Mouse (Mus musculus) MEL (cell line): ENCODE measurements at regions not wholly inside any gene's neighbourhood (a gene's known extent, or its start where the extent isn't known, plus 50 kb on each side); places are given as distances from the start of the nearest gene placed in this dataset.

Source experiments
- DNase-seq: peaks from one replicate; pipeline ENCODE4 v3.0.0; 2011; ENCODE audit warnings: low read depth, low spot score
- H3K27ac ChIP-seq: 2 replicates; pipeline ENCODE4 v1.5.1; 2012; ENCODE audit warnings: low read depth, mild to moderate bottlenecking, control low read depth, low read length, moderate library complexity; ENCODE audit not compliant: control insufficient read depth
- H3K27me3 ChIP-seq, 2 experiments: fragments of 150-350 bp in 1 of 2; sonication (generic) in 1 of 2; 2 replicates each; pipeline ENCODE4 v1.6.1; 2012; ENCODE audit warnings: low read length in 2 of 2, mild to moderate bottlenecking in 2 of 2, improper control_type of control experiment in 1 of 2, moderate library complexity in 1 of 2; ENCODE audit not compliant: insufficient read depth in 2 of 2, control insufficient read depth in 1 of 2
- H3K36me3 ChIP-seq, 2 experiments: 2 replicates each; pipeline ENCODE4 v1.6.1; 2012 to 2014; ENCODE audit warnings: low read length in 2 of 2, improper control_type of control experiment in 1 of 2, inconsistent platforms in 1 of 2, mild to moderate bottlenecking in 1 of 2; ENCODE audit not compliant: insufficient read depth in 2 of 2, control insufficient read depth in 1 of 2
- H3K4me1 ChIP-seq, 2 experiments: fragments of 150-350 bp in 1 of 2; sonication (generic) in 1 of 2; 2 replicates each; pipeline ENCODE4 v1.6.1; 2012; ENCODE audit warnings: low read length in 2 of 2, improper control_type of control experiment in 1 of 2, mild to moderate bottlenecking in 1 of 2; ENCODE audit not compliant: insufficient read depth in 2 of 2, control insufficient read depth in 1 of 2
- H3K4me3 ChIP-seq, 2 experiments: fragments of 150-350 bp in 1 of 2; sonication (generic) in 1 of 2; 2 replicates each; pipeline ENCODE4 v1.5.1; 2012; ENCODE audit warnings: low read depth in 2 of 2, low read length in 2 of 2, mild to moderate bottlenecking in 2 of 2, moderate library complexity in 2 of 2, control low read depth in 1 of 2, improper control_type of control experiment in 1 of 2; ENCODE audit not compliant: control insufficient read depth in 1 of 2, insufficient read depth in 1 of 2
- H3K79me2 ChIP-seq: 2 replicates; pipeline ENCODE4 v1.6.1; 2012; ENCODE audit warnings: mild to moderate bottlenecking, low read length, moderate library complexity; ENCODE audit not compliant: control insufficient read depth, poor library complexity, insufficient read depth
- H3K9ac ChIP-seq: 2 replicates; pipeline ENCODE4 v1.6.1; 2012; ENCODE audit warnings: low read depth, mild to moderate bottlenecking, control low read depth, low read length, moderate library complexity; ENCODE audit not compliant: control insufficient read depth, poor library complexity, severe bottlenecking
- H3K9me3 ChIP-seq: fragments of 150-350 bp; sonication (generic); replicated peaks from 2 replicates; pipeline ENCODE4 v1.6.1; 2012; ENCODE audit warnings: mild to moderate bottlenecking, low read length, improper control_type of control experiment, moderate library complexity; ENCODE audit not compliant: insufficient read depth
- CHD1 ChIP-seq: IDR thresholded peaks from 2 replicates; pipeline ENCODE4 v1.6.1; 2012; ENCODE audit warnings: low read depth, mild to moderate bottlenecking, inconsistent platforms, low read length, improper control_type of control experiment
- CHD2 ChIP-seq: IDR thresholded peaks from 2 replicates; pipeline ENCODE4 v1.6.1; 2011; ENCODE audit warnings: low read length, improper control_type of control experiment
- E2F4 ChIP-seq: IDR thresholded peaks from 2 replicates; pipeline ENCODE4 v1.6.1; 2011; ENCODE audit warnings: low read depth, low read length, improper control_type of control experiment, borderline replicate concordance
- ELF1 ChIP-seq: IDR thresholded peaks from 2 replicates; pipeline ENCODE4 v1.6.1; 2014; ENCODE audit warnings: low read depth, mild to moderate bottlenecking, inconsistent platforms, low read length, improper control_type of control experiment, moderate library complexity
- ETS1 ChIP-seq: IDR thresholded peaks from 2 replicates; pipeline ENCODE4 v1.6.1; 2012; ENCODE audit warnings: low read depth, mild to moderate bottlenecking, inconsistent platforms, low read length, improper control_type of control experiment, moderate library complexity
- GABPA ChIP-seq: IDR thresholded peaks from 2 replicates; pipeline ENCODE4 v1.6.1; 2012; ENCODE audit warnings: low read depth, mild to moderate bottlenecking, inconsistent platforms, low read length, improper control_type of control experiment, moderate library complexity
- MAFK ChIP-seq: IDR thresholded peaks from 2 replicates; pipeline ENCODE4 v1.6.1; 2011; ENCODE audit warnings: low read depth, mild to moderate bottlenecking, low read length, improper control_type of control experiment, borderline replicate concordance
- MAZ ChIP-seq: IDR thresholded peaks from 2 replicates; pipeline ENCODE4 v1.6.1; 2012; ENCODE audit warnings: low read depth, mild to moderate bottlenecking, inconsistent platforms, low read length, improper control_type of control experiment
- MEF2A ChIP-seq: IDR thresholded peaks from 2 replicates; pipeline ENCODE4 v1.6.1; 2014; ENCODE audit warnings: low read depth, mild to moderate bottlenecking, inconsistent platforms, low read length, improper control_type of control experiment; ENCODE audit not compliant: poor library complexity, insufficient replicate concordance, severe bottlenecking; ENCODE audit errors: extremely low read depth
- NELFE ChIP-seq: IDR thresholded peaks from 2 replicates; pipeline ENCODE4 v1.6.1; 2011; ENCODE audit warnings: low read depth, low read length, improper control_type of control experiment
- POLR2A ChIP-seq, 2 experiments: IDR thresholded peaks; 2 replicates each; pipeline ENCODE4 v1.6.1; 2011 to 2012; ENCODE audit warnings: low read length in 2 of 2, mild to moderate bottlenecking in 2 of 2, control low read depth in 1 of 2, improper control_type of control experiment in 1 of 2, low read depth in 1 of 2, moderate library complexity in 1 of 2; ENCODE audit not compliant: control insufficient read depth in 1 of 2, insufficient read depth in 1 of 2, poor library complexity in 1 of 2
- POLR2AphosphoS2 ChIP-seq: IDR thresholded peaks from 2 replicates; pipeline ENCODE4 v1.6.1; 2011; ENCODE audit warnings: low read length, improper control_type of control experiment
- RCOR1 ChIP-seq: IDR thresholded peaks from 2 replicates; pipeline ENCODE4 v1.6.1; 2012; ENCODE audit warnings: low read depth, mild to moderate bottlenecking, inconsistent platforms, low read length, improper control_type of control experiment
- TAL1 ChIP-seq: IDR thresholded peaks from 2 replicates; pipeline ENCODE4 v1.6.1; 2012; ENCODE audit warnings: mild to moderate bottlenecking, inconsistent platforms, low read length, moderate library complexity, mixed read lengths
- TBP ChIP-seq: IDR thresholded peaks from 2 replicates; pipeline ENCODE4 v1.8.0; 2011; ENCODE audit warnings: low read depth, low read length, improper control_type of control experiment
- TCF12 ChIP-seq: IDR thresholded peaks from 2 replicates; pipeline ENCODE4 v1.6.1; 2014; ENCODE audit warnings: low read depth, mild to moderate bottlenecking, inconsistent platforms, low read length, improper control_type of control experiment, moderate library complexity
- USF2 ChIP-seq, 2 experiments: IDR thresholded peaks; 2 replicates each; pipeline ENCODE4 v1.6.1; 2011 to 2012; ENCODE audit warnings: improper control_type of control experiment in 2 of 2, low read length in 2 of 2, borderline replicate concordance in 1 of 2, inconsistent platforms in 1 of 2, low read depth in 1 of 2, mild to moderate bottlenecking in 1 of 2; ENCODE audit not compliant: insufficient read depth in 1 of 2
- ZC3H11A ChIP-seq: IDR thresholded peaks from 2 replicates; pipeline ENCODE4 v1.6.1; 2012; ENCODE audit warnings: low read depth, mild to moderate bottlenecking, inconsistent platforms, low read length, improper control_type of control experiment
- ZKSCAN1 ChIP-seq: IDR thresholded peaks from 2 replicates; pipeline ENCODE4 v1.6.1; 2012; ENCODE audit warnings: low read depth, mild to moderate bottlenecking, inconsistent platforms, low read length, improper control_type of control experiment, moderate library complexity
- ZMIZ1 ChIP-seq: IDR thresholded peaks from 2 replicates; pipeline ENCODE4 v1.6.1; 2012; ENCODE audit warnings: low read depth, mild to moderate bottlenecking, inconsistent platforms, low read length, improper control_type of control experiment, moderate library complexity
- ZNF384 ChIP-seq: IDR thresholded peaks from 2 replicates; pipeline ENCODE4 v1.6.1; 2012; ENCODE audit warnings: low read depth, mild to moderate bottlenecking, inconsistent platforms, low read length, improper control_type of control experiment

DNA sequence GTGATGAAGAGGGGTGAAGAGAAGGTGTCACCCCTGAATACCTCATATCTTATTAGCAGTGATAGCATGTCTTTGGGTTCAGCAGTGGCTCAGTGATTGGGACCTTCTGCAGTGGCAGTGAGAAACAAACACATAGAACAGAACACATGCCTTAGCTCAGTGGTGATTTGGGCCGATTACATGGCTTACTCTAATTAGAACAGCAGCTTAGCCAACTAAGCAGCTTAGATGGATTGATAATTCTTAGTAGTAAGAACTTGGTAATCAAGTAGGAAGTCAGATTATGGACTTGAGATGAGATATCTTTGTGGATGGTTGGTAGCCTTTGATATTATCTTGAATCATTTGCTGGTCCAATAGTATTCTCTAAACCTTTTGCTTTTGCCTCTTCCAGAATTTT, 167.0 kb downstream of the Ccdc71l start:
- H3K9ac ChIP-seq: no peak overlapping the region
- H3K27ac ChIP-seq: no peak overlapping the region
- H3K79me2 ChIP-seq: no peaks in the 10 kb centered on the region
- H3K4me1 ChIP-seq: no peaks in the 10 kb centered on the region
- no peaks in the 10 kb centered on the region for H3K27me3 ChIP-seq
- TF ChIP-seq CHD1 (no peak), TBP (no peak), ZNF384 (no peak)
- H3K9me3 ChIP-seq: no peaks in the 10 kb centered on the region
- H3K36me3 ChIP-seq: no peaks in the 10 kb centered on the region
- no peak overlapping the region for H3K4me3 ChIP-seq
- DNase-seq: no peak

DNA sequence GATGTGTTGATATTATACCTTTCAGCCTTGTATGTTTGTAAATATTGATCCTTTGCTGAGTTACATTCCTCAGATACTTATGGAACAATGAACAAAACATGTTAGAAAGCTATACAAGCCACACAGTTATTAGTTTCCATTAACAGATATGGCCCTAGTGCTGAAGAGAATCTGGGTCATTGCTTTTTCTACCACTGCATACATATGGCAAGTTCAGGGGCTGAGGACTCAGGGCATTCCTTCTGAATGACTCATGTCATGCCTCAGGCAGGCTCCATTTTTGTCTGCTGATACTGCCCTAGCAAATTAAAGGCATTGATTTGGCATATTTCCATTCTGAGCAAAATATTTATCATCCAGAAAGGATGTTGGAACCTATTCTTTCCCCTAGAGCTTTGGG, 167.9 kb downstream of the Ccdc71l start:
- H3K36me3 ChIP-seq: no peaks in the 10 kb centered on the region
- no peaks in the 10 kb centered on the region for H3K79me2 ChIP-seq
- no peaks in the 10 kb centered on the region for H3K9me3 ChIP-seq
- no peak overlapping the region for H3K9ac ChIP-seq
- no peak for DNase-seq
- H3K4me3 ChIP-seq: no peak overlapping the region
- H3K27me3 ChIP-seq: no peaks in the 10 kb centered on the region
- TF ChIP-seq CHD1: no peak
- H3K4me1 ChIP-seq: no peaks in the 10 kb centered on the region
- H3K27ac ChIP-seq: no peak overlapping the region

DNA sequence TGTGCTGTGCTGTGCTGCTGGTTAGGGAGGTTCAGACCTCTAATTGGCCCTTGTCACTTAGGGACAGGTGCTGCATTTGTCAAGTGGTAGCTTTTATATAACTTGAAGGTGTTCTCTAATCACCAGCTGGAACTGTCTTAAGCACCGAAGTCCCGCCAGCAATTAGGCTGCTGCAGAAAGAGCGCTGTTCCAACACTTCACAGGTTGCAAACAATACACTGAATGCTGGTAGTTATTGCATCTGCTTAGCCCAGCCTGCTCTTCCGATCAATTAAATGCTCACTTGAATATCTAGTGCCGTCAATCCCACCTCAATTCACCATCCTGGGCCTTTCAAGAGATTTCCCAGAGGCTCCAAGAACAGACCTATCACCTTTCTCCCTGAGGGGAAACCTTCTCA, 175.3 kb downstream of the Ccdc71l start:
- Histone ChIP-seq H3K4me3 (no peak overlapping the region), H3K27me3 (no peaks in the 10 kb centered on the region), H3K36me3 (no peaks in the 10 kb centered on the region), H3K79me2 (no peaks in the 10 kb centered on the region), H3K9me3 (no peaks in the 10 kb centered on the region), H3K27ac (no peak overlapping the region), H3K9ac (no peak overlapping the region), H3K4me1 (no peaks in the 10 kb centered on the region)
- no peak for DNase-seq
- TF ChIP-seq ZMIZ1: no peak
- no peak for TF ChIP-seq RCOR1
- TF ChIP-seq POLR2AphosphoS2: no peak
- TF ChIP-seq POLR2A (IDR thresholded peaks at IDR 0.05; ENCODE audit: control insufficient read depth in 1 of 2, insufficient read depth in 1 of 2, low read depth in 1 of 2, low read length in 2 of 2, poor library complexity in 1 of 2): no peak
- TF ChIP-seq CHD2: no peak
- TF ChIP-seq MAZ: no peak
- TF ChIP-seq ZKSCAN1: no peak
- TF ChIP-seq ZC3H11A: no peak
- TF ChIP-seq ELF1: no peak
- TF ChIP-seq TAL1: no peak
- TF ChIP-seq GABPA: no peak
- TF ChIP-seq MAFK: no peak
- TF ChIP-seq TCF12: no peak
- no peak for TF ChIP-seq NELFE
- no peak for TF ChIP-seq ETS1
- no peak for TF ChIP-seq USF2 (IDR thresholded peaks at IDR 0.05; ENCODE audit: borderline replicate concordance in 1 of 2, insufficient read depth in 1 of 2, low read depth in 1 of 2, low read length in 2 of 2)
- TF ChIP-seq E2F4: no peak
- TF ChIP-seq MEF2A: no peak
